Mouse (Mus musculus) embryonic facial prominence, embryonic 13.5 days (tissue): Measurements from ENCODE around the gene Cldn3. TPM values are rescaled to one million over a fixed set of nuclear protein-coding genes. Genes with fewer than 3 reads are reported as not detected.

Experiments
- ATAC-seq: fragments of 200-750 bp; cut with Nextera tagmentation; 2 replicates; pipeline ENCODE4 v1.8.0; 2017; ENCODE audit warnings: low read depth; ENCODE audit not compliant: insufficient number of reproducible peaks, insufficient read depth, low FRiP score, low TSS enrichment
- H3K27ac ChIP-seq: fragments of 300-500 bp; sonication (generic); 2 replicates; pipeline ENCODE4 v1.5.1; 2015; ENCODE audit warnings: moderate library complexity, mild to moderate bottlenecking, inconsistent platforms
- H3K27me3 ChIP-seq: fragments of 300-500 bp; sonication (generic); 2 replicates; pipeline ENCODE4 v1.6.1; 2015; ENCODE audit warnings: mild to moderate bottlenecking, inconsistent platforms
- H3K36me3 ChIP-seq: fragments of 300-500 bp; sonication (generic); 2 replicates; pipeline ENCODE4 v1.6.1; 2015; ENCODE audit warnings: mild to moderate bottlenecking, inconsistent platforms
- H3K4me1 ChIP-seq: fragments of 300-500 bp; sonication (generic); 2 replicates; pipeline ENCODE4 v1.6.1; 2015; ENCODE audit warnings: inconsistent platforms
- H3K4me2 ChIP-seq: fragments of 300-500 bp; sonication (generic); 2 replicates; pipeline ENCODE4 v1.6.1; 2015; ENCODE audit warnings: moderate library complexity, mild to moderate bottlenecking, inconsistent platforms
- H3K4me3 ChIP-seq: fragments of 300-500 bp; sonication (generic); 2 replicates; pipeline ENCODE4 v1.5.1; 2015; ENCODE audit warnings: mild to moderate bottlenecking, inconsistent platforms
- H3K9ac ChIP-seq: fragments of 300-500 bp; sonication (generic); 2 replicates; pipeline ENCODE4 v1.6.1; 2015; ENCODE audit warnings: mild to moderate bottlenecking, inconsistent platforms
- H3K9me3 ChIP-seq: fragments of 300-500 bp; sonication (generic); 2 replicates; pipeline ENCODE4 v1.6.1; 2016; ENCODE audit warnings: inconsistent platforms
- WGBS: fragments of 180-500 bp; shearing (Covaris S2); methylation state at CpG from one replicate; pipeline ENCODE4 v1.1.7; 2015; ENCODE audit warnings: mixed read lengths; 5-methylcytosine and 5-hydroxymethylcytosine counted together
- polyA plus RNA-seq: library from polyadenylated mRNA; unstranded; fragments of >200 nt; fragmentation: Nextera tagmentation; extraction: Ambion mirVana; gene quantifications from 2 replicates; pipeline ENCODE4 v1.2.1, GENCODE M21; 2015

Gene Cldn3
- polyA plus RNA-seq, 1 experiment from 2014 or later: 14.8 TPM

DNA sequence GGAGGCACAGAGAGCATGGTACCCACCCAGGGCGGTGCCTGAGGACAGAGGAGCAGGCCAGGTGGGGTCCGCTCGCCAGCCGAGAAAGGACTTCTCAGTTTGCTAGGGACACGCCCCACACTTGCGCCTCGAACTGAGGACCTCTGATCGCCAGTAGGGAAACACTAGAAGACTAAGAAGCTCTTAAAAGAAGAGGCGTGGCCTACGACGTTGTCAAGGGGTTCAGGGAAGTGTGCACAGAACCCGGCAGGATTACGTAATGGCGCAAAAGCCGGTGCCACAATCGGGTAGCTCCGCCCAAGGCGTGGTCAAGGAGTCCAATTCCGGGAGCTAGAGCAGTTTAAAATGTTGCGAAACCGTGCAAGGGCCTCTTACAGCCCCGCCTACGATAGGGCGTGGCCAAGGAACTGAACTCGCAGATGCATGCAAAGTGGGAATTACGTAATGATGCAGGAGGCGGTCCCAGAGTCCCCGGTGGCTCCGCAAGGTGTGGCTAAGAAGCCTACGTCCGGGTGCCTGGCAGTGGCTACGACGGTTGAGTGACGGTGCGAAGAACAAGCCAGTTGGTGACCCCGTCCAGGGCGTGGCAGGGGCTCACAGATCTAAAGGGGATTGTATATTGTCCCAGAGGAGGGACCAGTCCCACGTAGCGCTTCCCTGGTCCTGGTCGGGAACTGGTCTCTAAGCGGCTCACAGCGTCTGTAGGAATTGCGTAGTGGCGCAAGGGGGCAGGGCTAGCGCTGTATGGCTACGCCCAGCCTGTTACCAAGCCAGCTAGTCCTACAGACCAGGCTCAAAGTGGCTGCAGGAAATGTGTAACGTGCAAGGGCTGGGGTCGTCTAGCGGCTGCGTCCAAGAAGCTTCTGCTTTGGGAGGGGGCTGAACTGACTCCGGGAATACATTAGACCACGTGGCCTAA is 22.9 kb downstream of the Cldn3 start, which contains the start of gene Abhd11:
TSS of gene Abhd11 (plus strand) at position 482 of the 919 bp plus-strand sequence.
- Histone ChIP-seq H3K4me1 (peaks cover 36% of the 10 kb centered on the region), H3K27ac (peak within 1 kb of the TSS; percentile 96), H3K4me3 (peak within 1 kb of the TSS; percentile 64), H3K27me3 (no peaks in the 10 kb centered on the region), H3K9ac (peak within 1 kb of the TSS; percentile 75), H3K9me3 (no peaks in the 10 kb centered on the region), H3K36me3 (0 out of 2 replicates have a peak, but pooled peaks cover 7% of the 10 kb centered on the region), H3K4me2 (peak within 1 kb of the TSS; percentile 81)
- under 1% methylated on average over 52 of the region's 52 CpGs for WGBS
- peak; percentile 89 for ATAC-seq

GRCm38 (mm10) chr5:135009590-135010319 is 23.7 kb downstream of the Cldn3 start:
- Histone ChIP-seq H3K36me3 (0 out of 2 replicates have a peak, but pooled peaks cover 7% of the 10 kb centered on the region), H3K4me1 (peaks cover 36% of the 10 kb centered on the region), H3K27ac (peak overlapping the region; percentile 96), H3K4me2 (peak overlapping the region; percentile 81), H3K9me3 (no peaks in the 10 kb centered on the region), H3K4me3 (peak overlapping the region; percentile 64), H3K27me3 (no peaks in the 10 kb centered on the region), H3K9ac (peak overlapping the region; percentile 70)
- 1% methylated on average over 37 of the region's 37 CpGs for WGBS
- ATAC-seq: peak; percentile 78

DNA sequence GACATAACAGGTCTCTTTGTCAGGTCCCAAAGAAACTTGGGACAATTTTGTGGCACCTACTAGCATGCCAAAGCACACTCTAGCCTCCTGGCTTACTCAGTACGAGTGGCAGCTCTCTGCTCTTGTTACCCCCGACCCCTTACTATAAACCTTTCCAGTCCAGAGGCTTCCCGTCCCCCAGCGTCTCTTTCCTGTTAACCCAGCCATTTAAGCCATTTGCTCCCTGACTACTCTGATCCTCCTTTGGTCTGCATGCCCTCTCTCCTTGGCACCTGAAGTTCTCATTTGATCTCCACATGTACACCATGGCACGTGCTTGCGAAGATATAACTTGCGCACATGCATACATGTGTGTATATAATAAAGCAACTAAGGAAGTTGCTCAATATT is 24.3 kb downstream of the Cldn3 start:
- peak overlapping the region; percentile 81 for H3K4me2 ChIP-seq
- no peaks in the 10 kb centered on the region for H3K9me3 ChIP-seq
- H3K36me3 ChIP-seq: 0 out of 2 replicates have a peak, but pooled peaks cover 7% of the 10 kb centered on the region
- peak overlapping the region; percentile 96; the same call in 1 of the 2 replicates for H3K27ac ChIP-seq
- 63% methylated on average over 7 of the region's 7 CpGs for WGBS
- H3K4me1 ChIP-seq: peaks cover 36% of the 10 kb centered on the region
- H3K4me3 ChIP-seq: peak overlapping the region; percentile 64
- H3K9ac ChIP-seq: peak overlapping the region; percentile 70
- ATAC-seq: no peak
- no peaks in the 10 kb centered on the region for H3K27me3 ChIP-seq

DNA sequence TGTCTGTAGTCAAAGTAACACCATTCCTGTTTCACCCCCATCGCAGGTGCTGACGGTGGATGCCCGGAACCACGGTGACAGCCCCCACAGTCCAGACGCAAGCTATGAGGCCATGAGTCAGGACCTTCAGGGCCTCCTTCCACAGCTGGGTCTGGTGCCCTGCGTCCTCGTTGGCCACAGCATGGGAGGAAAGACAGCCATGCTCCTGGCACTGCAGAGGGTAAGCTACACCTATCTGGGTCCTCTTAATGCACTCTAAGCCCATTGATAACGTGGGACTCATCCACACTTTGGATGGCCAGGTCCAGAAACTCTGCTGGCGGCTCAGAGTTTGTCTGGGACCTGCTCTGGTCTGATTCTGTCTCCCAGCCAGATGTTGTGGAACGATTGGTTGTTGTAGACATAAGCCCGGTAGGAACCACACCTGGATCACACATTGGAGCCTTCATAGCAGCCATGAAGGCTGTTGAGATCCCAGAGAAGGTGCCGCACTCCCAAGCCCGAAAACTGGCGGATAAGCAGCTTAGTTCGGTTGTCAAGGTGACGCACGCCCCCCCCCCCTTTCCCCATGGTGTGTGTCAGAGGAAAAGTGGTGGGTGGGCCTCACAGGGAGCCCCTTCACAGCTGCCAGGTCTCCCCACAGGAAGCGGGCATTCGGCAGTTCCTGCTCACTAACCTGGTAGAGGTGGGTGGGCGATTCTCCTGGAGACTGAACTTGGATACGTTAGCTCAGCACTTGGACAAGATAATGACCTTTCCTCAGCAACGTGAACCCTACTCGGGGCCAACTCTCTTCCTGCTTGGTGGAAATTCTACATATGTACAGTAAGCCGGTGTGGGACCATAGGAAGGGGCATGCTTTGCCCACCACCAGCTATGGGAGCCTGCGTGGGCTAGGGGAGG is 25.1 kb downstream of the Cldn3 start:
- Histone ChIP-seq H3K27ac (no peak overlapping the region), H3K4me2 (peak overlapping the region; percentile 81), H3K27me3 (no peaks in the 10 kb centered on the region), H3K9me3 (no peaks in the 10 kb centered on the region), H3K4me3 (peak overlapping the region; percentile 10; the same call in 1 of the 2 replicates), H3K4me1 (peaks cover 36% of the 10 kb centered on the region), H3K36me3 (0 out of 2 replicates have a peak, but pooled peaks cover 7% of the 10 kb centered on the region), H3K9ac (peak overlapping the region; percentile 40; the same call in 1 of the 2 replicates)
- no peak for ATAC-seq
- WGBS: 87% methylated on average over 25 of the region's 25 CpGs

DNA sequence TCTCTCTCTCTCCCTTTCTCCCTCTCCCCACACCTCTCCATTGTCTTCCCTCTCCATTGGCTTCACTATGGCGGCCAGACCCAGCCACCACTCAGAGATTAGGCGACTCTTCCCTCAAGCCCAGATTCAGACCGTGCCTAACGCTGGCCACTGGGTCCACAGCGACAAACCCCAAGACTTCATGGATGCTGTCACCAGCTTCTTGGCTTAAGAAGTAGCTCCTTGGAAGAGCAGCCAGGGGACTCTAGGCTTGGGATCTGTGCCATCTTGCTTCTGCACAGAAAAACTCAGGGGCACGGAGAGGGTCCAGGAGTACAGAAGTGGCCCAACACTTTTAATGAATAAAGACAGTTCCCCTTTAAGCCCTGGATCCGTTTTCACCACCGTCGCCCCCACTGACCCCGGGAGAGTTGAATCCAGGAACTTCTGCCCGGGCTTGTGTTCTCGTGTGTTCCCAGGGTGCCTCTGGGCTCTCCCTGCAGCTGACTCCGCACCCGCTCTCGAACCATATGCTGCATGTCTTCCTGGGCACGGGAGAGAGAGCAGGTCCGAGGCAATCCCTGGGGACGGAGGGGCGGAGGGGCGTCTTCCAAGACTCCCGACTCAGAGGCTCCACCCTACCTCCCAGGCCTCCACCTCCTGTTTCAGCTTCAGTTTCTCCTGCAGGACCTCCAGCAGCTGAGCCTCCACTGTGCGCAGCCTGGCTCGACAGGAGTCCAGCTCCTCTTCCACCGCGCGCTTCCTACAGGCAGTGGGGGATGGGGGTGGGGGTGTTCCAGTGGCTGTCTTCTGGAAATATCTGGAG is 26.0 kb downstream of the Cldn3 start:
- peak overlapping the region; percentile 50 for H3K4me2 ChIP-seq
- H3K4me1 ChIP-seq: peaks cover 36% of the 10 kb centered on the region
- 22% methylated on average over 26 of the region's 26 CpGs for WGBS
- no peaks in the 10 kb centered on the region for H3K27me3 ChIP-seq
- H3K4me3 ChIP-seq: peak overlapping the region; percentile 23
- no peaks in the 10 kb centered on the region for H3K9me3 ChIP-seq
- H3K27ac ChIP-seq: no peak overlapping the region
- ATAC-seq: no peak
- H3K36me3 ChIP-seq: 0 out of 2 replicates have a peak, but pooled peaks cover 7% of the 10 kb centered on the region
- peak overlapping the region; percentile 56 for H3K9ac ChIP-seq

GRCm38 (mm10) chr5:135012671-135013441 is 26.8 kb downstream of the Cldn3 start:
- H3K4me2 ChIP-seq: peak overlapping the region; percentile 50
- no peaks in the 10 kb centered on the region for H3K9me3 ChIP-seq
- H3K27me3 ChIP-seq: no peaks in the 10 kb centered on the region
- H3K4me1 ChIP-seq: peaks cover 35% of the 10 kb centered on the region
- H3K27ac ChIP-seq: no peak overlapping the region
- 4% methylated on average over 16 of the region's 16 CpGs for WGBS
- H3K36me3 ChIP-seq: 0 out of 2 replicates have a peak, but pooled peaks cover 7% of the 10 kb centered on the region
- H3K9ac ChIP-seq: peak overlapping the region; percentile 56; the same call in 1 of the 2 replicates
- peak overlapping the region; percentile 23 for H3K4me3 ChIP-seq
- ATAC-seq: no peak

GRCm38 (mm10) chr5:135015497-135015896 is 29.5 kb downstream of the Cldn3 start:
- ATAC-seq: no peak
- H3K9ac ChIP-seq: no peak overlapping the region
- H3K27me3 ChIP-seq: no peaks in the 10 kb centered on the region
- 14% methylated on average over 7 of the region's 7 CpGs for WGBS
- no peak overlapping the region for H3K27ac ChIP-seq
- H3K4me2 ChIP-seq: no peak overlapping the region
- peaks cover 24% of the 10 kb centered on the region for H3K4me1 ChIP-seq
- no peak overlapping the region for H3K4me3 ChIP-seq
- 0 out of 2 replicates have a peak, but pooled peaks cover 7% of the 10 kb centered on the region for H3K36me3 ChIP-seq
- H3K9me3 ChIP-seq: no peaks in the 10 kb centered on the region

GRCm38 (mm10) chr5:135016224-135016759 is 30.3 kb downstream of the Cldn3 start:
- H3K4me2 ChIP-seq: no peak overlapping the region
- WGBS: 54% methylated on average over 4 of the region's 4 CpGs
- no peaks in the 10 kb centered on the region for H3K27me3 ChIP-seq
- no peak for ATAC-seq
- no peak overlapping the region for H3K4me3 ChIP-seq
- H3K9ac ChIP-seq: no peak overlapping the region
- no peaks in the 10 kb centered on the region for H3K9me3 ChIP-seq
- H3K27ac ChIP-seq: no peak overlapping the region
- H3K4me1 ChIP-seq: peaks cover 16% of the 10 kb centered on the region
- H3K36me3 ChIP-seq: 0 out of 2 replicates have a peak, but pooled peaks cover 3% of the 10 kb centered on the region

DNA sequence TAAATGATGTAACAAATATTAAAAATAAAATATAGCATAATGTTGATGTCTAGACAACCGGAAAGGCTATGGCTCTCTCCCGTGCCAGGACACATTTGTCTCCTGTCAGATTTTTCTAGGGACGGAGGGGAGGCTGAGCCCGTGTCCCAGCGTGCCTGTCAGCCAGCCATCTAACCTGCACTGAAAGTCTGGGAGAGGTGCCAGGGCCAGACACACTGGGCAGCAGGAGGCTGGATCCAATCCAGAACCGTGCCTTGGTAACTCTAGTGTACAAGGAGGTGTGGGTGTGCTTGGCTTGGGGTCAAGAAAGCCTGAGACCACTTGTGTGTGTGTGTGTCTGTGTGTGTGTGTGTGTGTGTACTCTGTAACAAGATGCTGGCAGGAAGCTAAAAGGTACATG is 35.8 kb downstream of the Cldn3 start:
- no peak overlapping the region for H3K4me3 ChIP-seq
- ATAC-seq: no peak
- H3K9ac ChIP-seq: no peak overlapping the region
- H3K36me3 ChIP-seq: no peaks in the 10 kb centered on the region
- no peaks in the 10 kb centered on the region for H3K27me3 ChIP-seq
- H3K9me3 ChIP-seq: no peaks in the 10 kb centered on the region
- no peak overlapping the region for H3K4me2 ChIP-seq
- H3K27ac ChIP-seq: peak overlapping the region; percentile 51
- WGBS: 66% methylated on average over 6 of the region's 6 CpGs
- peaks cover 32% of the 10 kb centered on the region for H3K4me1 ChIP-seq
